Mouse (Mus musculus): ENCODE results near the gene Cyp2d10. TPM values are rescaled to one million over a fixed set of nuclear protein-coding genes. Genes with fewer than 3 reads are reported as not detected.
"Not testable (repeated sequence)": the region's sequence is repeated elsewhere in the genome, so short reads cannot be mapped to it uniquely, and the experiment has no call there.

Cyp2d10 gene
- total RNA-seq, 2 experiments from 2014 or later: not detected

GRCm38 (mm10) chr15:82402741-82403140 lies 4.3 kb downstream of the Cyp2d10 start:
- ATAC-seq (replicated peaks; ENCODE audit: low FRiP score, poor library complexity, severe bottlenecking): no peak

GRCm38 (mm10) chr15:82402106-82402505 lies 4.9 kb downstream of the Cyp2d10 start:
- ATAC-seq (replicated peaks; ENCODE audit: low FRiP score, poor library complexity, severe bottlenecking): no peak

- ATAC-seq (replicated peaks; ENCODE audit: low FRiP score, poor library complexity, severe bottlenecking): no peak
Measured at GRCm38 (mm10) chr15:82401516-82401915, 5.5 kb downstream of the Cyp2d10 start.

GRCm38 (mm10) chr15:82395955-82396354 lies 11.0 kb downstream of the Cyp2d10 start:
- ATAC-seq (replicated peaks; ENCODE audit: low FRiP score, poor library complexity, severe bottlenecking): not testable (repeated sequence)

- ATAC-seq (replicated peaks; ENCODE audit: low FRiP score, poor library complexity, severe bottlenecking): not testable (repeated sequence)
Measured at GRCm38 (mm10) chr15:82393922-82394321, 13.1 kb downstream of the Cyp2d10 start, which contains the start of gene Cyp2d11. TSS of gene Cyp2d11 (minus strand) at chr15:82394022.

GRCm38 (mm10) chr15:82389916-82390315 lies 17.1 kb downstream of the Cyp2d10 start:
- ATAC-seq (replicated peaks; ENCODE audit: low FRiP score, poor library complexity, severe bottlenecking): not testable (repeated sequence)

- ATAC-seq (replicated peaks; ENCODE audit: low FRiP score, poor library complexity, severe bottlenecking): no peak
Measured at GRCm38 (mm10) chr15:82385729-82386128, 21.3 kb downstream of the Cyp2d10 start.

- no peak for ATAC-seq (replicated peaks; ENCODE audit: low FRiP score, poor library complexity, severe bottlenecking)
Measured at GRCm38 (mm10) chr15:82382441-82382840, 24.6 kb downstream of the Cyp2d10 start.

GRCm38 (mm10) chr15:82380714-82381062 lies 26.3 kb downstream of the Cyp2d10 start:
- ATAC-seq (replicated peaks; ENCODE audit: low FRiP score, poor library complexity, severe bottlenecking): no peak

- ATAC-seq (replicated peaks; ENCODE audit: low FRiP score, poor library complexity, severe bottlenecking): no peak; the same call in 1 of the 2 replicates
Measured at GRCm38 (mm10) chr15:82379871-82380713, 26.9 kb downstream of the Cyp2d10 start, which contains the start of gene Cyp2d22. TSS of gene Cyp2d22 (minus strand) at chr15:82380260.

GRCm38 (mm10) chr15:82379511-82379870 lies 27.5 kb downstream of the Cyp2d10 start:
- ATAC-seq (replicated peaks; ENCODE audit: low FRiP score, poor library complexity, severe bottlenecking): no peak

GRCm38 (mm10) chr15:82378261-82379180 lies 28.5 kb downstream of the Cyp2d10 start:
- no peak for ATAC-seq (replicated peaks; ENCODE audit: low FRiP score, poor library complexity, severe bottlenecking)

- no peak for ATAC-seq (replicated peaks; ENCODE audit: low FRiP score, poor library complexity, severe bottlenecking)
Measured at GRCm38 (mm10) chr15:82377701-82378100, 29.3 kb downstream of the Cyp2d10 start.

GRCm38 (mm10) chr15:82376393-82377138 lies 30.4 kb downstream of the Cyp2d10 start:
- no peak for ATAC-seq (replicated peaks; ENCODE audit: low FRiP score, poor library complexity, severe bottlenecking)

- ATAC-seq (replicated peaks; ENCODE audit: low FRiP score, poor library complexity, severe bottlenecking): no peak
Measured at GRCm38 (mm10) chr15:82375855-82376254, 31.1 kb downstream of the Cyp2d10 start.

GRCm38 (mm10) chr15:82374437-82374836 lies 32.6 kb downstream of the Cyp2d10 start:
- no peak for ATAC-seq (replicated peaks; ENCODE audit: low FRiP score, poor library complexity, severe bottlenecking)

- ATAC-seq (replicated peaks; ENCODE audit: low FRiP score, poor library complexity, severe bottlenecking): no peak
Measured at GRCm38 (mm10) chr15:82372991-82373390, 34.0 kb downstream of the Cyp2d10 start.

- ATAC-seq (replicated peaks; ENCODE audit: low FRiP score, poor library complexity, severe bottlenecking): no peak
Measured at GRCm38 (mm10) chr15:82372446-82372845, 34.5 kb downstream of the Cyp2d10 start.

GRCm38 (mm10) chr15:82368851-82369250 lies 38.1 kb downstream of the Cyp2d10 start:
- no peak for ATAC-seq (replicated peaks; ENCODE audit: low FRiP score, poor library complexity, severe bottlenecking)

GRCm38 (mm10) chr15:82368146-82368545 lies 38.8 kb downstream of the Cyp2d10 start:
- ATAC-seq (replicated peaks; ENCODE audit: low FRiP score, poor library complexity, severe bottlenecking): no peak

Data from erythroid progenitor cell, adult 5-6 weeks (primary cell).